Mouse (Mus musculus): ENCODE results near the gene Gm10799.
"Not testable (repeated sequence)": the region's sequence is repeated elsewhere in the genome, so short reads cannot be mapped to it uniquely, and the experiment has no call there.

Gene Gm10799

DNA sequence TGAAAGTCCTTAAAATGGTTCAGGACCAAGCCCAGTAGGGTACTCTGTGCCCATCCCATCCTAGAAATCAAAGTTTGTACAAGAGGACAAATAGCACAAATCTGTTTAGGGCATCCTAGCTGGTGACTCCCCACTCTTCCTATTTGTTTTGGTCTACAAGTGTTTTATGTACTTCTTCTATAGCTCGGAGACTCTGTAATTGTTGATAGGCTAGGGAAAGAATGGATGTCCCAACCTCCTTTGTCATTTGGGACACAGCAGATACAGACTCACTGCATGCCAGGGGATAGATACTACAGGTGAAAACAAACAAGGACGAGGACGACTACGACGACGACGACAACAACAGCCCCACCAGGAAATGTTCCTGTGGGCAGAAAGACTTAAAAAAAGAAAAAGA, at the start of gene Gm10799:
Gene Gm10799 (minus strand): TSS at position 101 of the 400 bp plus-strand sequence.
- DNase-seq (ENCODE audit: low read depth), result not testable (repeated sequence)

DNA sequence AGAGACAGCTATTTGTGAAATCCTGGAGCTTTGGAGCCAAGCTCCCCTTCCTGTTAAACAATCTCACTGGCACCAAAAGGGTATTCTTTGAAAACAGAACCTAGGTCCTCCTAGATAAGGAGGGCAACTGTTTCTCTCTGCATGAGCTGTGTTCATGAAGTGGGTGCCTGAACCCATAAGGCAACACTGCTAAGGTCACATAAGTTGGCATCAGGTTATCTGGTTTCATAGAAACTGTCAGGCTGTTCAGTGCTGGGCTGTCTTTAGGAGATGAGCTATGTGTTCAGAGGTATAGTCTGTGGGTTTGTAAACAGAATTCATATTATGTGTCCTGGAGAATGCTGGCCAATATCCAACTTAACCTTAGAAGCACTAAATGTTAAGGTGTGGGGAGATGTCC, 48.8 kb upstream of the Gm10799 start:
- not testable (repeated sequence) for DNase-seq (ENCODE audit: low read depth)

DNA sequence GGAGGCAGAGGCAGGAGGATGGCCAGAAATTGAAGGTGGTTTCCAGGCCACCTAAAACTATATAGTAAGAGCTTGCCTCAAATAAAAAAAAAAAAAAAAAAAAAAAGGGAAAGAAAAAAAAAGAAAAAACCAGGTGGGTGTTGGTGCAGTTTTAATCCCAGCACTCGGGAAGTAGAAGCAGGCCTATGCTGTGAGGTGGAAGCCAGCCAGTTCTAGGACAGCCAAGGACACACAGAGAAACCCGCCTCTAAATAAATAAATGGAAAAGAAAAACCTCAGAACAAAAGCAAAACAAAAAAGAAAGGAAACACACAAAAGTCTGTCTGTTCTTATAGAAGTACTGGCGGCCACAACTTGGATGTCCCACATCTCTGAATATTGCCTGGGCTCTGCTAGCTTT, 46.5 kb upstream of the Gm10799 start:
- DNase-seq (ENCODE audit: low read depth), result no peak

DNA sequence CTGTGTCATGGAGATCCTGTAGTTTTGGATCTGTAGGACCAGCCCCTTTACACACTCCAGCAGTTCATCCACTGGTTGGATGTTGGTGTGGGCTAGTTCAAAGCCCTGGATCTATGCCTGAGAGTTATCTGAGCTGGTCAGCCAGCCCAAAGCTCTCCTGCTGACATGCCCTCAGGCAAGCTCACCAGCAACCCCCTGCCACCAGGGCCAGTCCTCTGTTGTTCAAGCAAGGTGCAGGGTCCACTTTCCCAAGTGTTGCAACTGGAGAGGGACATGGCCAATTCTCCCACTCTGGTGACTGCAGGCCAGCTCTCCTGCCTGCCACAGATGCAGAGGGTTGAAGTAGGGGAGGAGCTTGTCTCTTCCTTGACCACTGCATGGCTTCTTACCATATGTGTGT, 45.2 kb upstream of the Gm10799 start:
- DNase-seq (ENCODE audit: low read depth), result not testable (repeated sequence)

DNA sequence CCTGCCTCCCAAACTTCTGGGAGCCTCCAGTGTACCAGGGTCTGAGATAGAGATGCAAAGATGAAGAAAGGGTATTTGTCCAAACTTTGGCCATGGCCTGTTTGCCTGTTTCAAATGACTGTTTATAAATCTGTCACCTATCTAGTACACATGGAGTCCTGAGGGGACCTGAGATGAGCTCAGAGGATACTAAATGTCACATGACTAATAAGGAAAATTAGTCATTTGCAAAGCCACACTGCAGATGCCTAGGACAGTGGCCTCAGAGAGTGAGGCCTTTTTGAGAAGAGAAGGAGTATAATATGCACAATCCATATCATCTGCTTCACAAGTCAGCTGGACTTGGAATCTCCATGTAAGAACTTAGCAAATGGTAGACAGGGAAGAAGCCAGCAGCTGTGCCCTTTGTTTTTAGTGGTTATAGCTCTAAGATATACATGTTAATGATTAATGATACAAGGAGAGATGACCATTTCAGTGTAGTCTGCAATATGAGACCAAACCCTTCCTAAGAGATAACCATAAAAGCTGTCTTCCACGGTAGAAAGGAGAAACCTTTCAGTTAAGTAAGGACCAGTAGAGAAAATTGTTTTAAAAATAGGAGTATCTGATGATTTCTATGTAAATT, 42.9 kb upstream of the Gm10799 start:
- not testable (repeated sequence) for DNase-seq (ENCODE audit: low read depth)

DNA sequence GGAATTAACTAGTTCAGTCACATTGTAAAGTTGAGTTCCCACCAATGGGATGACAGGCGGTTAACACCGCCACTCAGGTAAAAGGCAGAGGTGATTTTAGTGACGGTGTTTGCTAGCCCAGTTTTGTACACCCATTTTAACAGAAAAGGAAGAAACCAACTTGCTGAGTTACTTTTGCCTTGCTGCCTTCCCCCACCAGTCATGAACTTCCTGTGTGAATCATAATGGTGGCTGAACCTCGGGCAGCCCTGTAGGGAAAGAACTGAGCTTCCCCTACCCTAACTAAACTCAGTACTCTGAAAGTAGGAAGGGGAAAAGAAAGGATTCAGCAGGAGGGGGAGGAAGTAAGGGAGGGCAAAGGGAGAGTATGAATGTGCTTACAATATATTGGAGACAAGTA, 41.7 kb upstream of the Gm10799 start:
- peak; percentile 62 for DNase-seq (ENCODE audit: low read depth)

DNA sequence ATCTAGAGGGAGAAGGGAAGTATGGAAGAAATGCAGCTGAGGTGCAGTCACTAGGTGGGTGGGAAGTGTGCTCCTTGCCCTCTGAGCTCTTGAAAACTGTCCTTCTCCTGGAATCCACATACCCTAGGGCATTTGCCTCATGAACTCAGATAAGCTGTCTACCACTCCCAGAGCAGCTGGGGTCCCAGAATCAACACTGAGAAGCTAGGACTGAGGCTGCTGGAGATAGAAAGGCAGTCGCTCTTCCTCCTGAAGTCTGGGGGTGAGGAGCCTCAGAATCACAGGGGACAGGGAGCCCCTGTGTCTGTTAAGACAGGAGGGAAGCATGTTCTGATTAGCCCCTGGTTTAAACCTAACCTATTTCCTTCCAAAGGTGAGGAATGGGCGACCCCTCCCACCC, 41.2 kb upstream of the Gm10799 start:
- DNase-seq (ENCODE audit: low read depth), result no peak

DNA sequence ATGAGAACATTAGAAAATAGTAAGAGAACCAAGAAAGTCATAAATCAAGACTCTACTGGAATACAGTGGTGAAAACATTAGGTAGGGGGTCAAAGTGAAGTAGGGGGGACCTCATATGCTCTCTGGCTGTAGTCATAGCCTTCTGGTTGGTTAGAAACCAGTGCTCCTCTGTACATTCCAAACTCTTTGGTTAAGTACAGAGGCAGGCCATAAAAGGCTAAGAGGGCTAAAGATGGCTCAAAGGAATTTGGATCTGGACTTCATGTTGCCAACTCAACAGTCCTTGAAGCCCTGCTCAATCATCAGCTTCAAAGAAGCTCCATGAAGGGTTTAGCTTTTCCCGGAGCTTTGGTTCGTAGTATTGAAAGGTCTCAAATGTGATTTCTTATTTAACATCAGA, 40.7 kb upstream of the Gm10799 start:
- not testable (repeated sequence) for DNase-seq (ENCODE audit: low read depth)

DNA sequence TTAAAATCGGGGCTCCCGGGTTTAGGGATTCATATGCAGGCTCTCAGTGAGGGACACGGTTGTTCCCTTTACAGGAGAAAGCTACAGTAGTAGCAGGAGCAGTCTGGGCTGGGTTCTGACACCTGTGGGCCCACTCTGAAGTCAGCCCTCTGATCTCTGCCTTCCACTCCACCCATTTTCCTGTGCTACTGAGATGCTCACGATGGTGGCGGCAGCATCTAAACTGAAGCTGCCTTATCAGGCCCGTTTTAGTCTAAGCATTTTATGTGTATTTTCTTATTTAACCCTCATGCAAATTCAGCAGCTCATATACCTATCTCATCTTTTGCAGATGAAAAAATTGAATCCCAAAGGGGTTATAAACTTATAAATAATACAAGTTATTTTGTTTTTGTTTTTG, 36.5 kb upstream of the Gm10799 start:
- no peak for DNase-seq (ENCODE audit: low read depth)

DNA sequence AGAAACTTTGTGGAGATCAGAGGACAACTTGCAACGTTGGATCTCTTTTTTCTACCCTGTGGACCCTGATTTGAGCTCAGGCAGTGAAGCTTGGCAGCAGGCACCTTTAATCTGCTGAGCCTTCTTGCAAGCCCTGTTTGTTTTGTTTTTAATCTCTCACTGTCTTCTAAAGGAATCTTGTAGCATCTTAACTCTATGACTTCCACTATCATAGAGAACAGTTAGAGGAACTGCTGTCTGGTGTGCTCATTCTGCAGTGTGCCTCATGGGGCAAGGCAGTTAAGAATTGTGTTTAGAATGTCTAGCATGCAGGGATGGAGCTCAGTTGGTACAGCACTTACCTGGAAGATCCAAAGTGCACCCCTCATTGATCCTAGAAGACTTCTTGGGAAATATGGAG, 31.6 kb upstream of the Gm10799 start:
- DNase-seq (ENCODE audit: low read depth), result no peak

DNA sequence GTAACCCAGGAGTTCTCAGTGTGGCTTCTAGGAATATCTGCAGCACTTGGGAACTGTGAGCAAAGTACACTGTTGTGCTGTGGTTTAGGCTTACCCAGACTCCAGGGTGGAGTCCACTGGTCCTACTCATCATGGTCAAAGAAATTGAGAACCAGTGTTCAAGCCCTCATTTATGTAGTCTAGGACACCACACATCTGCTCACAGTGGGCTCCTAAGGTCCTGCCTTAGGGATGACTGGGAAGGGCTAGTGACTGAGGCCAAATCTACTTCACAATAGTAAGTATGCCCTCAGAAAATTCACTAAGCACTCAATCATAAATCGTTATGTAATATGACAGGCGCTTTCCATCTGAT, 30.9 kb upstream of the Gm10799 start:
- DNase-seq (ENCODE audit: low read depth), result no peak

DNA sequence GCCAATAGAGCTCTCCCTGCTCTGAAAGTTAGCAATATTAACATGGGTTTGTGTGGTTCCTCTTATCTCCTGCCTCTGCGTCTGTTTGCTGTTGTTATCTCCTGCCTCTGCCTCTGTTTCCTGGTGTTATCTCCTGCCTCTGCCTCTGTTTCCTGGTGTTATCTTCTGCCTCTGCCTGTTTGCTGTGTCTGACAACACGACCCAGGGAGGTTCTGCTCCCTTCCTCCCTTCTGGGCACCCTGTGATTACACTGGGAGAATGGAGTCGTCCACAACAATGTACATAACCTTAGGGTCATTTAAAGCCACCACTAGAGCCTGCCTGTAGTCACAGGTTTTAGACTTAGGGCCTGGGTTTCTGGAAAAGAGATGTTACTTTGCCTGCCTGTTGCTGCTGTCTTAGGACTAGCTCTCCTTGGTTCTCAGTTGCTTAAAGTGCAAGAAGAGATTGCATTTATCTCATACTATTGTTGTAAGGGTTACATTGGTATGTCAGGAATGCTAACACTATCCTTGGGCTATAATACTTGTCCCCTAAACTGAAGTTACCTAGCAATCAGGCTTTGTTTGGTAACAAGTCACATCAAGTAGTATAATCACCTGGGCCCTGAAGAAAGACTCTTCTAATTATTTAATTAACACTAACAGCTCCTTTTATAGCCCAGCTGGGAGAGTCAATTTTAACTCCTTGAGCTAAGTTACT, 30.3 kb upstream of the Gm10799 start:
- DNase-seq (ENCODE audit: low read depth), result peak; percentile 90

DNA sequence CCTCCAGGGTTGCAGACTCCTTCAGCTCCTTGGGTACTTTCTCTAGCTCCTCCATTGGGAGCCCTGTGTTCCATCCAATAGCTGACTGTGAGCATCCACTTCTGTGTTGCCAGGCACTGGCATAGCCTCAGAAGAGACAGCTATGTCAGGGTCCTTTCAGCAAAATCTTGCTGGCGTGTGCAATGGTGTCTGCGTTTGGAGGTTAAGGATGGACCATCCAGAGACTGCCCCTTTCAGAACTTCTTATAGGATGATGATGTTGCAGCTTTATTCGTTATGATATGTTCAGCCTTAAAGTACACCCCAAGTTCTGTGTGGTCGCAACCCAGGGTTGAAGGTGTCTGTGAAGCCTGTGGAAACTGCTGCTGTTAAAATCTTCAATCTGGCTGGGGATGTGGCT, 29.0 kb upstream of the Gm10799 start:
- DNase-seq (ENCODE audit: low read depth), result not testable (repeated sequence)

DNA sequence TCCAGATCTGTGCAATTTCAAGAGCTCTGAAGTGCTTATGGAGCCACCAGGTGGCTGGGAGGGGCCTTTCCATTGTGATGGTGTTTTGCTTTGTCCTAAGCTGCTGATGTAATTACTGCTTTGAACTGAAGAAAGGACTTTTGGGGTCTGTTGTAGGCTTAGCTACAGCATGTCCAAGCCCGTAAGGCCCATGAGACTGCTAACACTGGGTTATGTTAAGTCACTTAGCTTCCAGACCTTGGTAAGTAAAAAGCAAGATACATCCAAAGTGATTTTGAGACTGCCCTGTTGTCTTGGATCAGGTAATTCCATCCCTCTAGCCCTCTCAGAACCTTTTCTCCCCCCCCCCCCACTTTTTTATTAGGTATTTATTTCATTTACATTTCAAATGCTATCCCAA, 28.4 kb upstream of the Gm10799 start:
- peak; percentile 11 for DNase-seq (ENCODE audit: low read depth)

DNA sequence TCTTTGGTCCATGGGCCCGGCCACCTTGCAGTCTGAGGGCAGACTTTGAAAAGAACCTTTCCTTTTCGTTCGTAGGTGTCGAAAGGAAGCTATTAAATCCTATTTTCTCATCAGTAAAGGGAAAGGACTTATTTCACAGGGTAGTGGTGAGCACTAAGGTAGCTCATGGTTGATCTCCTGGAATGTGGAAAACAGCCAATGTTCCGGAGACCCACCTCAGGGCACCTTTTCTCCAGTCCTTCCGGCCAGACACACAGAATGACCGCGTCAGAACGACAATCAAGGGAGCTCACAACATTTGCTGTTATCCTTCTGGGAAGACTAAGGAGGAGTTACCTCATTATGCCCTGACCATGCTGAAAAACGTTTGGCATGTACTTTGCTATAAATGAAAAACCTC, 27.9 kb upstream of the Gm10799 start:
- peak; percentile 10 for DNase-seq (ENCODE audit: low read depth)

DNA sequence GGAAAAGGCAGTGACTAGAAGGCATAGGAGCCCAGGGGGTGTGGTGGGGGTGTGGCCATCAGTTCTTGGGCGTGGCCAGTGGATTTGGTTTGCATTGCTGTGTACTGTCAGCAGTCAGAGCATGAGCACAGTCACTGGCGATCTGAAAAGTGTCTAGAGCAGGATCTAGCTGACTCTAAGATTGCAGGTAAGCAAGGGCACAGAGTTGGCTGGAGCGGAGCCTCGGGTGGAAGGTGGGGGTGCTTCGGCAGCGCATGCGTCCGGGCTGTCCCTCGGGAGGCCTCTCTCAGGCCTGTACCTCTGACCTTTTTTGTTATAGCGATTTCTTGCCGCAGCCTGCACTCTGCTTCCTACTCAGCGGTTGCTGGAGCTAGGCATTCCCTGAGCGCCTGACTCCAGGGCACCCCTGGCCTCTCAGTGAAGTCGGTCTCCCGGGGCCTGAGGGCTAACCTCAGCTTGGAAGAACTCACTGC, 27.4 kb upstream of the Gm10799 start, which contains the start of gene Cd59a:
Gene Cd59a (plus strand): TSS at position 61 of the 473 bp plus-strand sequence.
- DNase-seq (ENCODE audit: low read depth), result peak; percentile 82

DNA sequence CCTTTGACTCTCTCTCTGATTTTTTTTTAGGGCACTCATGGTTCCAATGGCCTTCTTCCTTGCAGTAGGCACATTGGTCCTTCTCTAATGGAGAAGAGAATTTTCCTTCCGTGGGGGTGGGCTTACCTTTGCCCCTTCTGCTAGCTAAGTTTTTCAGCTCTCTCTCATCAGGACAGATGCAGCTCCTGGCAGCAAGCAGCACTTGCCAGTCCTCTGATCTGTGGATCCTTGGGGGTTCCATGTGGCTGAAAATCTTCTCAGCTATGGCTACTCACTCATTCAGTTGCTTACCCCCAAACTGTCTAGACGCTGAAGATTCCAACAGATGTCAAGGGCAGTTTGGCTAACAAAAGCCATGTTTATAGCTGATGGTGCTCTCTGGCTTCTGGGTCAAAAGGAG, 25.0 kb upstream of the Gm10799 start:
- no peak for DNase-seq (ENCODE audit: low read depth)

DNA sequence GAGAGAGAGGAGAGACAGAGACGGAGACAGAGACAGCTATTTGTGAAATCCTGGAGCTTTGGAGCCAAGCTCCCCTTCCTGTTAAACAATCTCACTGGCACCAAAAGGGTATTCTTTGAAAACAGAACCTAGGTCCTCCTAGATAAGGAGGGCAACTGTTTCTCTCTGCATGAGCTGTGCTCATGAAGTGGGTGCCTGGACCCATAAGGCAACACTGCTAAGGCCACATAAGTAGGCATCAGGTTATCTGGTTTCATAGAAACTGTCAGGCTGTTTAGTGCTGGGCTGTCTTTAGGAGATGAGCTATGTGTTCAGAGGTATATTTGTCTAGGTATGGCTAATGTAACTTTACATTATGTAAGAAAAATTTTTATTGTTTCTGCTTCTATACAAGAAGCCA, 19.2 kb upstream of the Gm10799 start:
- DNase-seq (ENCODE audit: low read depth), result not testable (repeated sequence)

DNA sequence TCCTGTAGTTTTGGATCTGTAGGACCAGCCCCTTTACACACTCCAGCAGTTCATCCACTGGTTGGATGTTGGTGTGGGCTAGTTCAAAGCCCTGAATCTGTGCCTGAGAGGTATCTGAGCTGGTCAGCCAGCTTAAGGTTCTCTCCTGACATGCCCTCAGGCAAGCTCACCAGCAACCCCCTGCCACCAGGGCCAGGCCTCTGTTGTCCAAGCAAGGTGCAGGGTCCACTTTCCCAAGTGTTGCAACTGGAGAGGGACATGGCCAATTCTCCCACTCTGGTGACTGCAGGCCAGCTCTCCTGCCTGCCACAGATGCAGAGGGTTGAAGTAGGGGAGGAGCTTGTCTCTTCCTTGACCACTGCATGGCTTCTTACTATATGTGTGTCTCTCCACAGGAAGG, 15.7 kb upstream of the Gm10799 start:
- DNase-seq (ENCODE audit: low read depth), result not testable (repeated sequence)

DNA sequence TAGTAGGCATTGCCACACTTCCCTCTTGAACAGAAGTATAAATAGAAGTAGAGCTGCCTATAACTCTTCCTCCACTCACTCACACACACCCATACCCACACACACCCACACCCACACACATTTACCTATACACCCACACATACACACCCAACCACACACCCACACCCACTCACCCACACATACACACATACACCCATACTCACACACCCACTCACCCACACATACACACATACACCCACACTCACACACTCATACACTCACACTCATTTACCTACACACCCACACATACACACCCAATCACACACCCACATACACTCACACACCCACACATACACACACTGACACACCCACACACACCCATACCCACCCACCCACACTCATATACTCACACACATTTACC, 14.1 kb upstream of the Gm10799 start:
- no peak for DNase-seq (ENCODE audit: low read depth)

DNA sequence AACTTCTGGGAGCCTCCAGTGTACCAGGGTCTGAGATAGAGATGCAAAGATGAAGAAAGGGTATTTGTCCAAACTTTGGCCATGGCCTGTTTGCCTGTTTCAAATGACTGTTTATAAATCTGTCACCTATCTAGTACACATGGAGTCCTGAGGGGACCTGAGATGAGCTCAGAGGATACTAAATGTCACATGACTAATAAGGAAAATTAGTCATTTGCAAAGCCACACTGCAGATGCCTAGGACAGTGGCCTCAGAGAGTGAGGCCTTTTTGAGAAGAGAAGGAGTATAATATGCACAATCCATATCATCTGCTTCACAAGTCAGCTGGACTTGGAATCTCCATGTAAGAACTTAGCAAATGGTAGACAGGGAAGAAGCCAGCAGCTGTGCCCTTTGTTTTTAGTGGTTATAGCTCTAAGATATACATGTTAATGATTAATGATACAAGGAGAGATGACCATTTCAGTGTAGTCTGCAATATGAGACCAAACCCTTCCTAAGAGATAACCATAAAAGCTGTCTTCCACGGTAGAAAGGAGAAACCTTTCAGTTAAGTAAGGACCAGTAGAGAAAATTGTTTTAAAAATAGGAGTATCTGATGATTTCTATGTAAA, 13.2 kb upstream of the Gm10799 start:
- not testable (repeated sequence) for DNase-seq (ENCODE audit: low read depth)

DNA sequence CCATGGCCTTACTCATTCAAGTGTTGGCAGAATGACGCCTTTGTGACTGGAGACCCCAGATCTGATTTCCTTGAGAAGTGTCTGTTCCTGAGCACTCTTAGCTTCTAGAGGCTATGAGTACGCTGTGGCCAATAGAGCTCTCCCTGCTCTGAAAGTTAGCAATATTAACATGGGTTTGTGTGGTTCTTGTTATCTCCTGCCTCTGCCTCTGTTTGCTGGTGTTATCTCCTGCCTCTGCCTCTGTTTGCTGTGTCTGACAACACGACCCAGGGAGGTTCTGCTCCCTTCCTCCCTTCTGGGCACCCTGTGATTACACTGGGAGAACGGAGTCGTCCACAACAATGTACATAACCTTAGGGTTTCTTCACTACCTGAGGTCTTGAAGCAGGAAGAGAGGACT, 9.9 kb upstream of the Gm10799 start:
- DNase-seq (ENCODE audit: low read depth), result not testable (repeated sequence)

DNA sequence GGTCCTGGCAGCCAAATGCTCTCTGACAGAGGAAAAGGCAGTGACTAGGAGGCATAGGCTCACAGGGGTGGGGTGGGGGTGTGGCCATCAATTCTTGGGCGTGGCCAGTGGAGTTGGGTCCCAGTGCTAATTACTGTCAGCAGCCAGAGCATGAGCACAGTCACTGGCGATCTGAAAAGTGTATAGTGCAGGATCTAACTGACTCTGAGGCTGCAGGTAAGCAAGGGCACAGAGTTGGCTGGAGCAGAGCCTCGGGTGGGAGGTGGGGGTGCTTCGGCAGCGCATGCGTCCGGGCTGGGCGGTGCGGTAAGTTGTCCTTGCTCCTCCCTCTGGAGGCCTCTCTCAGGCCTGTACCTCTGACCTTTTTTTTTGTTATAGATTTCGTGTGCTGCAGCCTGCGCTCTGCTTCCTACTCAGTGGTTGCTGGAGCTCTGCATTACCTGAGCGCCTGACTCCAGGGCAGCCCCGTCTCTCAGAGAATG, 1.4 kb upstream of the Gm10799 start, which contains the start of gene Cd59b:
Gene Cd59b (plus strand): TSS at position 146 of the 482 bp plus-strand sequence.
- DNase-seq (ENCODE audit: low read depth), result peak; percentile 31

Data from 416B (cell line).